Mouse (Mus musculus): ENCODE measurements around the gene Cpe.

GRCm38 (mm10) chr8:64703191-64703590 is 10.3 kb upstream of the Cpe start:
- no peak for TF ChIP-seq CTCF (IDR thresholded peaks at IDR 0.05; ENCODE audit: low read depth, low read length)
- no peak for TF ChIP-seq POLR2A (IDR thresholded peaks at IDR 0.05; ENCODE audit: extremely low read depth, insufficient read depth, low read length)

Measured in liver, adult 2 months (tissue).